Mouse (Mus musculus): ENCODE data around the gene Plin4.

GRCm38 (mm10) chr17:56148790-56149618 lies 39.4 kb upstream of the Plin4 start:
- TF ChIP-seq POLR2A (IDR thresholded peaks at IDR 0.05; ENCODE audit: low read depth, low read length) (no peak), CTCF (IDR thresholded peaks at IDR 0.05; ENCODE audit: extremely low read depth, insufficient read length, insufficient replicate concordance, low read depth, low read length) (no peak)

All from small intestine, adult 2 months (tissue).